Comparison of ENCODE assay signal across 13 mouse cellular contexts in genomic region chr13:42889516-42890474, GRCm38 (mm10).
DNase-seq lines count a peak whose midpoint lies in the region; ATAC-seq and TF ChIP-seq lines count a peak whose summit lies in the region.
"Had no signal": no experiment of that assay in that cellular context is flagged by ENCODE, and none has a peak within 500 bp of the region (broad histone marks: within the 10 kb centered on the region; RNA-seq: fewer than 3 reads in every experiment).

No protein-coding gene starts in this region.

- peaks cover 3% of the 10 kb centered on the region; the same call in 1 of the 2 replicates for H3K4me1 ChIP-seq in heart, embryonic 16.5 days (ENCODE audit: control insufficient read depth, insufficient read depth, low read length)
- H3K4me1 ChIP-seq in intestine, postnatal 0 days (replicated peaks; ENCODE audit: control insufficient read depth, insufficient read depth, low read length) = no peaks in the 10 kb centered on the region

- no peaks in the 10 kb centered on the region for H3K27me3 ChIP-seq in heart, embryonic 16.5 days (ENCODE audit: control insufficient read depth, insufficient read depth, low read length)
- no peaks in the 10 kb centered on the region for H3K27me3 ChIP-seq in intestine, postnatal 0 days (replicated peaks; ENCODE audit: control insufficient read depth, insufficient read depth, low read length)
- H3K27me3 ChIP-seq: Patski had no signal

- H3K9me3 ChIP-seq in heart, embryonic 16.5 days (replicated peaks; ENCODE audit: control insufficient read depth, low read length) = no peaks in the 10 kb centered on the region
- no peaks in the 10 kb centered on the region for H3K9me3 ChIP-seq in intestine, postnatal 0 days (ENCODE audit: control insufficient read depth)

- H3K9ac ChIP-seq in heart, embryonic 16.5 days (ENCODE audit: low read length) = no peak overlapping the region
- no peak overlapping the region for H3K9ac ChIP-seq in intestine, postnatal 0 days (ENCODE audit: low read depth, low read length)

- H3K36me3 ChIP-seq in heart, embryonic 16.5 days (ENCODE audit: control insufficient read depth, insufficient read depth) = no peaks in the 10 kb centered on the region
- H3K36me3 ChIP-seq in intestine, postnatal 0 days (ENCODE audit: control insufficient read depth, insufficient read depth) = no peaks in the 10 kb centered on the region

- 40% methylated on average over 12 of the region's 12 CpGs for WGBS in heart, embryonic 16.5 days
- WGBS in intestine, postnatal 0 days = 60% methylated on average over 12 of the region's 12 CpGs

- no peak for TF ChIP-seq CTCF in intestine, postnatal 0 days (IDR thresholded peaks at IDR 0.05; ENCODE audit: low read depth)

- no peak overlapping the region for H3K27ac ChIP-seq in heart, embryonic 16.5 days (ENCODE audit: low read length)
- no peak overlapping the region for H3K27ac ChIP-seq in intestine, postnatal 0 days (ENCODE audit: low read depth, low read length)

- H3K4me3 ChIP-seq in heart, embryonic 16.5 days (ENCODE audit: low read length) = no peak overlapping the region
- H3K4me3 ChIP-seq in intestine, postnatal 0 days (ENCODE audit: low read depth, low read length) = no peak overlapping the region

- no peak for DNase-seq in heart, postnatal 4 days
- DNase-seq in 3T3-L1 (ENCODE audit: low read depth, low spot score) (peak; percentile 86), adipocyte (ENCODE audit: low spot score) (peak; percentile 36)
- DNase-seq in lung, postnatal 25 days (ENCODE audit: low spot score) = peak; percentile 74
- DNase-seq in right cerebral cortex, adult 18-20 months = no peak
- DNase-seq: cerebellum, adult 2 months; gastrocnemius, postnatal 10 days; kidney, postnatal 4 days; right cerebral cortex, postnatal 14 days had no signal

- ATAC-seq in heart, embryonic 16.5 days (replicated peaks; ENCODE audit: extremely low read depth, insufficient read depth, low FRiP score) = no peak
- ATAC-seq in intestine, postnatal 0 days = no peak
- ATAC-seq: forebrain, embryonic 16.5 days; Patski had no signal

- peak overlapping the region; percentile 19 for H3K4me2 ChIP-seq in heart, embryonic 16.5 days (ENCODE audit: low read depth, low read length)
- no peak overlapping the region for H3K4me2 ChIP-seq in intestine, postnatal 0 days (replicated peaks; ENCODE audit: low read depth)

Comparison
In these comparisons a context has a peak if more than half of its experiments do, and no peak if none do; other contexts are left out.
1. DNase-seq: peak in 3T3-L1 (single experiment), adipocyte (single experiment) and lung, postnatal 25 days (single experiment); none in heart, postnatal 4 days (single experiment) and right cerebral cortex, adult 18-20 months (single experiment).